Mouse (Mus musculus): Measurements from ENCODE around the gene Tmtc2.

DNA sequence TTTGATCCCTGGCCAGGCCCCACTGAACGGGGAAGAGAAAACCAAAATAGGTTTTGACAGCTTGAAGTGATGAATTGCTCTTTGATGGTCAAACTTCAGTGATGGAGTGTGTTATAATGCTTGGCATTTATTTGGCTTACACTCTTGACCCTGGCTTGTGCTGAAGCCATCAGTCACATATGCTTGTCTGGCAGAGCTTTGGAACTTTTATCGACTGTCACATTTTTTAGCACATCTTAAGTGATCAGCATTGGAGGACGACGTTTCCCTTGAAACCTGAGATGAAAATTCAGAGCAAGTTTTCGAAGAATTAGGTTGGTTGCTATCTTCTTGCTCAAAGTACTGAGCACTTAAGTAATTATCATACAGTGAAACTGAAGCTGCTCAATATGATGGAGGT, 346.6 kb downstream of the Tmtc2 start:
- TF ChIP-seq CTCF (IDR thresholded peaks at IDR 0.05; ENCODE audit: low read depth, low read length) (no peak), POLR2A (IDR thresholded peaks at IDR 0.05; ENCODE audit: extremely low read depth, insufficient read depth, low read length) (no peak)
